Mouse (Mus musculus) activated CD4-positive, CD25-positive, alpha-beta regulatory T cell, adult 4 months (primary cell): ENCODE results near the gene Ms4a15. TPM values are rescaled to one million over a fixed set of nuclear protein-coding genes. Genes with fewer than 3 reads are reported as not detected.

Experiments used
- ATAC-seq: one replicate; pipeline ENCODE4 v1.8.0; 2017
- polyA plus RNA-seq, 2 experiments: library from polyadenylated mRNA; unstranded; fragments of 100-300 nt; shearing (Covaris generic); gene quantifications; one replicate each; pipeline ENCODE4 v1.2.1; 2017

Gene Ms4a15
- polyA plus RNA-seq, 2 experiments from 2014 or later = 0.20 TPM; not detected in 1

- ATAC-seq = peak; percentile 59
Observed at GRCm38 (mm10) chr19:10959085-10959977, 33.7 kb downstream of the Ms4a15 start.

- ATAC-seq = no peak
Observed at GRCm38 (mm10) chr19:10952021-10952939, 40.8 kb downstream of the Ms4a15 start.

- no peak for ATAC-seq
Observed at GRCm38 (mm10) chr19:10949558-10949957, 43.5 kb downstream of the Ms4a15 start.

- ATAC-seq = peak; percentile 96
Observed at GRCm38 (mm10) chr19:10949112-10949511, 43.9 kb downstream of the Ms4a15 start, which contains the start of gene Ccdc86. TSS of gene Ccdc86 (minus strand) at chr19:10949266.

GRCm38 (mm10) chr19:10948416-10948815, 44.6 kb downstream of the Ms4a15 start:
- peak; percentile 25 for ATAC-seq

GRCm38 (mm10) chr19:10947219-10947618, 45.8 kb downstream of the Ms4a15 start:
- no peak for ATAC-seq

GRCm38 (mm10) chr19:10946506-10946905, 46.5 kb downstream of the Ms4a15 start:
- ATAC-seq = no peak

- no peak for ATAC-seq
Observed at GRCm38 (mm10) chr19:10943955-10944354, 49.1 kb downstream of the Ms4a15 start.

GRCm38 (mm10) chr19:10940801-10941457, 52.1 kb downstream of the Ms4a15 start:
- ATAC-seq = no peak

GRCm38 (mm10) chr19:10940097-10940800, 52.8 kb downstream of the Ms4a15 start:
- peak; percentile 63 for ATAC-seq

GRCm38 (mm10) chr19:10938771-10939170, 54.3 kb downstream of the Ms4a15 start:
- no peak for ATAC-seq

GRCm38 (mm10) chr19:10937110-10937563, 55.9 kb downstream of the Ms4a15 start, which contains the start of gene Ptgdr2:
TSS of gene Ptgdr2 (plus strand) at chr19:10937160.
- no peak for ATAC-seq

GRCm38 (mm10) chr19:10936077-10936476, 57.0 kb downstream of the Ms4a15 start:
- no peak for ATAC-seq

GRCm38 (mm10) chr19:10935029-10935428, 58.0 kb downstream of the Ms4a15 start:
- ATAC-seq = no peak

GRCm38 (mm10) chr19:10930641-10931040, 62.4 kb downstream of the Ms4a15 start:
- no peak for ATAC-seq

Other genes starting within 250 kb of the Ms4a15 start
- 100 to 1,000 TPM; 365 to 512 TPM for gene Cd6, start 163.2 kb downstream of the Ms4a15 start, polyA plus RNA-seq
- 1 to 10 TPM; 3.8 to 6.2 TPM for gene Slc15a3, start 153.5 kb downstream of the Ms4a15 start, polyA plus RNA-seq
- gene Tmem132a, start 123.3 kb downstream of the Ms4a15 start, polyA plus RNA-seq = under 1 TPM in 1 of 2 experiments, not detected in 1; 0.89 TPM
- 10 to 100 TPM; 59.2 to 65.4 TPM for gene Tmem109, start 111.2 kb downstream of the Ms4a15 start, polyA plus RNA-seq
- 10 to 100 TPM; 11.7 to 29.4 TPM for gene Prpf19, start 98.0 kb downstream of the Ms4a15 start, polyA plus RNA-seq
- not detected for gene Zp1, start 72.6 kb downstream of the Ms4a15 start, polyA plus RNA-seq
- gene Ptgdr2, start 56.1 kb downstream of the Ms4a15 start, polyA plus RNA-seq = not detected
- 10 to 100 TPM in 1 of 2 experiments, 1 to 10 TPM in 1; 7.9 to 11.1 TPM for gene Ccdc86, start 44.0 kb downstream of the Ms4a15 start, polyA plus RNA-seq
- not detected for gene Ms4a10, start 18.6 kb downstream of the Ms4a15 start, polyA plus RNA-seq
- gene Ms4a18, start 24.8 kb upstream of the Ms4a15 start, polyA plus RNA-seq = not detected
- gene Ms4a8a, start 87.9 kb upstream of the Ms4a15 start, polyA plus RNA-seq = not detected
- gene 1700017D01Rik, start 137.6 kb upstream of the Ms4a15 start, polyA plus RNA-seq = not detected
- not detected for gene 1700025F22Rik, start 172.1 kb upstream of the Ms4a15 start, polyA plus RNA-seq
- not detected for gene Ms4a13, start 203.5 kb upstream of the Ms4a15 start, polyA plus RNA-seq
- gene Ms4a12, start 239.2 kb upstream of the Ms4a15 start, polyA plus RNA-seq = not detected